Mouse (Mus musculus) left cerebral cortex, postnatal 4 days (tissue): Measurements from ENCODE around the gene Fam183b. TPM values are rescaled to one million over a fixed set of nuclear protein-coding genes. Genes with fewer than 3 reads are reported as not detected.
"Not testable (repeated sequence)": the region's sequence is repeated elsewhere in the genome, so short reads cannot be mapped to it uniquely, and the experiment has no call there.

Source experiments
- DNase-seq: peaks from one replicate; pipeline ENCODE4 v3.0.0-alpha.2; 2022
- intact Hi-C: fragments of 180-260 bp; cut with DNase I; formaldehyde crosslinking; loops from one replicate; pipeline ENCODE4 v1.15.1; 2025
- total RNA-seq, 2 experiments: library from RNA; stranded (reverse); gene quantifications; 2 replicates each; pipeline ENCODE4 v1.2.3; 2021

Gene Fam183b
- total RNA-seq, 2 experiments from 2014 or later, result 1.6 to 1.8 TPM

DNA sequence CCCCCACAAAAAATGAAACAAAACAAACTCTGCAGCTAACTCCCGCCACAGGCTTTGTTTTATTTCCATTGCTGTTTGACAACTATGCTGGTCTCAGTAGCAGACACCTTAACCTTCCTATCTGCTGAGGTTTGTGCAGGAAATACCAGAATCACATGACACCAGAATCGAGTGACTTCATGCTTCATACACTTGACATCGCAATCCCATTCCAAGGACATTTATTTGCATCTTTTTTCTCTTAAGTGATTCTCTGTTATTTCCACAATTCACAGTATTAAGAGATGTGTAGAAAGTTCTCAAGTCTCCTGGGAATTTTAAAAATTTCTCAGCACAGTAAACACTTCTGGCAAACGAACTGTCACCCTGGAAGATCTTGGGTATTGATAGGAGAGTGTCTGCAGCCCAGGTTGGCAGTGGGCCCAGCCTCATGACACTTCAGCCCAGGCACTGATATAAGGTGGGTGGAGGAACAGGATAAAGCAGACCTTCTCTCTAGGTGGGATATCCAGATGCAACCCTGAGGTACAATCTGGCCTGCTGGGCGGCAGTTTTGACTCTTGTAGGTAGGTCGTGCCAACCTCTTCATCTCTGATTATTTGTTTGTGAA is 19.2 kb downstream of the Fam183b start, which contains the start of gene Olfr314:
Gene Olfr314, plus strand, starts transcription at position 473 of the 610 bp plus-strand sequence.
- no peak for DNase-seq
- intact Hi-C loops, result no loop called here

DNA sequence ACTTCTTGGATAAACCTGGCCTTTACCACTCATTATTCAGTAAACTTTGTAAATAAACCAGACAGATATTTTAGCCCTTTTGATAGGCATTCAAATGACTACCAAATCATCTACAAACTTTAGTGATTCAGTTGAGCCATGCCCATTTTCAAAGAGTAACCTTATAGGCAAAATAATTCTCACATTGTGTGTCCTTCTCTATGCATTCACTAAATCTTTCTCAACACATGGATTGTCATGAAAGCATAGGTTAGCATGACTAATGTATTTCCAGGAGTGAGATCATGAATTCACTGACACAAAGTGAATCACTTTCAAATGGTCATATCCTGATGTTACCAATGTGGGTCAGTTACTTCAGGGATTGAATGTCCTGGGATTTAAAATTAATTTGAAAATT is 28.9 kb downstream of the Fam183b start, which contains the start of gene Olfr315:
Gene Olfr315, plus strand, starts transcription at position 301 of the 400 bp plus-strand sequence.
- no peak for DNase-seq
- intact Hi-C loops, result no loop called here

DNA sequence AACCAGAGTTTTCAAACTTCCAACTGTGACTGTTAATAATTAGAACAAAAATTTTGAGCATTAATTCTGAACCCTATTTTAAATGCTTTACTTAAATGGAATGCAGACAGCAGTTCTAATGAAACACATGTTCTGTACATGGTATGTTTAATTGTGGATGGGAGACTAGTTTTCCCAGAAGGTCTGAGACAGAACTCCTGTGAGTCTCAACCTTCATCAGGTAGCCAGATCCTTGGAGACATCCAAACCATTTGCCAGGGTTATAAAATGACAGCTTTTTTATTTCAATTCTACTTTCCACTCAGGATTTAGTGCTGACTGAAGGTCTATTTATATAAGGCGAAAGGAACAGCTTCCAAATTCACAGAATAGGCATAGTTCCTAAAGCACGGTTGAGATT is 49.3 kb downstream of the Fam183b start, which contains the start of gene Olfr316:
Gene Olfr316, plus strand, starts transcription at position 301 of the 400 bp plus-strand sequence.
- DNase-seq, result no peak
- intact Hi-C loops, result no loop called here

DNA sequence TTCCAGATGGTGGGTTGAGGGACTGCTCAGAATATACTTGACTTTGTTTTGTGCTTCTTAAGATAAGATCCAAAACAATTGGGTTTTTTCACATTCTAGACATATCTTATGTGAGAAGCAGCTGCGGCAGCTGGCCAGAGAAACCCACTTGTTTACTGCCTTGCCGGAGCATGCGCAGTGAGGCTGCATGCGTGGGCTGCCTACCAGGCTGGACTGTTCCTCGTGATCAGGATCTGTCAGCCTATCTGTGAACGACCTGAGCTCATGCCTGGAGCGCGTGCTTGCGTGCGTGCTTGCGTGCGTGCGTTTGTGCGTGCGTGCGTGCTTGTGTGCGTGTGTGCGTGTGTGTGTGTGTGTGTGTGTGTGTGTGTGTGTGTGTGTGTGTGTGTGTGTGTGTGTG is 50.7 kb downstream of the Fam183b start:
- DNase-seq, intact Hi-C loops: not testable (repeated sequence)

Other genes with a start within 250 kb of the Fam183b start
- gene Olfr328, start 246.3 kb downstream of the Fam183b start, total RNA-seq, result under 1 TPM; 0.12 to 0.34 TPM
- gene Olfr224, start 231.4 kb downstream of the Fam183b start, total RNA-seq, result not detected
- not detected for gene Olfr325, start 224.2 kb downstream of the Fam183b start, total RNA-seq
- not detected for gene Olfr324, start 206.8 kb downstream of the Fam183b start, total RNA-seq
- gene 2210407C18Rik, start 185.9 kb downstream of the Fam183b start, total RNA-seq, result not detected
- gene Olfr323, start 171.5 kb downstream of the Fam183b start, total RNA-seq, result not detected
- gene Trim58, start 161.5 kb downstream of the Fam183b start, total RNA-seq, result under 1 TPM in 1 of 2 experiments, not detected in 1; 0.26 TPM
- gene Olfr322, start 143.2 kb downstream of the Fam183b start, total RNA-seq, result not detected
- not detected for gene Olfr320, start 120.9 kb downstream of the Fam183b start, total RNA-seq
- not detected for gene Olfr319, start 102.8 kb downstream of the Fam183b start, total RNA-seq
- gene Olfr318, start 77.9 kb downstream of the Fam183b start, total RNA-seq, result not detected
- under 1 TPM in 1 of 2 experiments, not detected in 1; 0.30 TPM for gene Olfr317, start 62.7 kb downstream of the Fam183b start, total RNA-seq
- not detected for gene Olfr316, start 49.2 kb downstream of the Fam183b start, total RNA-seq
- not detected for gene Olfr315, start 28.8 kb downstream of the Fam183b start, total RNA-seq
- gene Olfr314, start 19.0 kb downstream of the Fam183b start, total RNA-seq, result not detected
- not detected for gene Olfr313, start 13.0 kb upstream of the Fam183b start, total RNA-seq
- gene Olfr312, start 27.3 kb upstream of the Fam183b start, total RNA-seq, result not detected
- gene Olfr311, start 37.3 kb upstream of the Fam183b start, total RNA-seq, result not detected
- gene Gm12258, start 45.2 kb upstream of the Fam183b start, total RNA-seq, result 10 to 100 TPM; 18.4 TPM
- 10 to 100 TPM; 14.5 to 14.6 TPM for gene 2810021J22Rik, start 65.3 kb upstream of the Fam183b start, total RNA-seq
- 10 to 100 TPM; 11.9 to 12.4 TPM for gene Zfp39, start 102.3 kb upstream of the Fam183b start, total RNA-seq
- gene Btnl10, start 115.9 kb upstream of the Fam183b start, total RNA-seq, result under 1 TPM; 0.20 to 0.40 TPM
- 100 to 1,000 TPM; 386 to 426 TPM for gene Rnf187, start 137.0 kb upstream of the Fam183b start, total RNA-seq
- gene Hist3h2ba, start 147.0 kb upstream of the Fam183b start, total RNA-seq, result 100 to 1,000 TPM; 299 to 314 TPM
- 100 to 1,000 TPM in 1 of 2 experiments, 10 to 100 TPM in 1; 95.0 to 101 TPM for gene Hist3h2a, start 152.7 kb upstream of the Fam183b start, total RNA-seq
- 1 to 10 TPM; 1.8 to 2.0 TPM for gene Trim17, start 152.7 kb upstream of the Fam183b start, total RNA-seq
- gene Trim11, start 176.1 kb upstream of the Fam183b start, total RNA-seq, result 10 to 100 TPM; 26.0 to 27.0 TPM